Mouse (Mus musculus): Measurements from ENCODE around the gene Vamp9. TPM values are rescaled to one million over a fixed set of nuclear protein-coding genes. Genes with fewer than 3 reads are reported as not detected.

The Vamp9 gene
- polyA plus RNA-seq, 1 experiment from 2014 or later, result 0.51 TPM

- H3K36me3 ChIP-seq (ENCODE audit: control insufficient read depth, insufficient read depth, low read length), result peaks cover 5% of the 10 kb centered on the region
- H3K4me1 ChIP-seq (replicated peaks; ENCODE audit: control insufficient read depth, insufficient read depth, low read length), result no peaks in the 10 kb centered on the region; the same call in 1 of the 2 replicates
- H3K4me2 ChIP-seq (ENCODE audit: low read depth, low read length, severe bottlenecking), result no peak overlapping the region
- H3K27ac ChIP-seq (ENCODE audit: low read depth, low read length), result no peak overlapping the region
- H3K27me3 ChIP-seq (ENCODE audit: control insufficient read depth, insufficient read depth, low read length), result no peaks in the 10 kb centered on the region
- WGBS, result 81% methylated on average over 2 of the region's 2 CpGs
- H3K4me3 ChIP-seq (ENCODE audit: low read depth, low read length), result no peak overlapping the region
- no peak overlapping the region for H3K9ac ChIP-seq (ENCODE audit: low read length)
- ATAC-seq (replicated peaks; ENCODE audit: low FRiP score), result no peak
- H3K9me3 ChIP-seq (ENCODE audit: control insufficient read depth, low read length), result no peaks in the 10 kb centered on the region
- DNase-seq (ENCODE audit: low spot score), result no peak
Observed at GRCm38 (mm10) chr5:99959236-99959936, 53.3 kb downstream of the Vamp9 start.

- ATAC-seq (replicated peaks; ENCODE audit: low FRiP score) (no peak), DNase-seq (ENCODE audit: low spot score) (no peak)
- Histone ChIP-seq H3K4me1 (replicated peaks; ENCODE audit: control insufficient read depth, insufficient read depth, low read length) (no peaks in the 10 kb centered on the region), H3K27me3 (ENCODE audit: control insufficient read depth, insufficient read depth, low read length) (no peaks in the 10 kb centered on the region), H3K9me3 (ENCODE audit: control insufficient read depth, low read length) (no peaks in the 10 kb centered on the region), H3K9ac (ENCODE audit: low read length) (no peak overlapping the region), H3K4me2 (ENCODE audit: low read depth, low read length, severe bottlenecking) (no peak overlapping the region), H3K4me3 (ENCODE audit: low read depth, low read length) (no peak overlapping the region), H3K27ac (ENCODE audit: low read depth, low read length) (no peak overlapping the region), H3K36me3 (ENCODE audit: control insufficient read depth, insufficient read depth, low read length) (peaks cover 5% of the 10 kb centered on the region)
- 91% methylated on average over 2 of the region's 2 CpGs for WGBS
Observed at GRCm38 (mm10) chr5:99959960-99960359, 53.9 kb downstream of the Vamp9 start.

GRCm38 (mm10) chr5:99973941-99974340, 67.9 kb downstream of the Vamp9 start:
- Histone ChIP-seq H3K27ac (ENCODE audit: low read depth, low read length) (no peak overlapping the region), H3K9ac (ENCODE audit: low read length) (no peak overlapping the region), H3K27me3 (ENCODE audit: control insufficient read depth, insufficient read depth, low read length) (no peaks in the 10 kb centered on the region), H3K4me3 (ENCODE audit: low read depth, low read length) (no peak overlapping the region), H3K9me3 (ENCODE audit: control insufficient read depth, low read length) (no peaks in the 10 kb centered on the region), H3K4me1 (replicated peaks; ENCODE audit: control insufficient read depth, insufficient read depth, low read length) (peaks cover 5% of the 10 kb centered on the region; the same call in 1 of the 2 replicates), H3K4me2 (ENCODE audit: low read depth, low read length, severe bottlenecking) (peak overlapping the region; percentile 6; the same call in 1 of the 2 replicates), H3K36me3 (ENCODE audit: control insufficient read depth, insufficient read depth, low read length) (no peaks in the 10 kb centered on the region)
- 33% methylated on average over 2 of the region's 2 CpGs for WGBS
- DNase-seq (ENCODE audit: low spot score) (no peak), ATAC-seq (replicated peaks; ENCODE audit: low FRiP score) (no peak)

GRCm38 (mm10) chr5:99975061-99975460, 69.0 kb downstream of the Vamp9 start:
- DNase-seq (ENCODE audit: low spot score), result no peak

GRCm38 (mm10) chr5:99975776-99976175, 69.7 kb downstream of the Vamp9 start:
- peak overlapping the region; percentile 39 for H3K4me2 ChIP-seq (ENCODE audit: low read depth, low read length, severe bottlenecking)
- no peaks in the 10 kb centered on the region for H3K27me3 ChIP-seq (ENCODE audit: control insufficient read depth, insufficient read depth, low read length)
- H3K9ac ChIP-seq (ENCODE audit: low read length), result no peak overlapping the region
- whole genome bisulfite sequencing, result 90% methylated on average over 1 of the region's 1 CpGs
- H3K27ac ChIP-seq (ENCODE audit: low read depth, low read length), result no peak overlapping the region
- H3K4me1 ChIP-seq (replicated peaks; ENCODE audit: control insufficient read depth, insufficient read depth, low read length), result peaks cover 5% of the 10 kb centered on the region; the same call in 1 of the 2 replicates
- peak overlapping the region; percentile 97 for H3K4me3 ChIP-seq (ENCODE audit: low read depth, low read length)
- no peaks in the 10 kb centered on the region for H3K36me3 ChIP-seq (ENCODE audit: control insufficient read depth, insufficient read depth, low read length)
- DNase-seq (ENCODE audit: low spot score), result no peak
- no peak for ATAC-seq (replicated peaks; ENCODE audit: low FRiP score)
- H3K9me3 ChIP-seq (ENCODE audit: control insufficient read depth, low read length), result no peaks in the 10 kb centered on the region

More at GRCm38 (mm10) chr5:99975061-99975460, 69.0 kb downstream of the Vamp9 start:
- Histone ChIP-seq H3K9me3 (ENCODE audit: control insufficient read depth, low read length) (no peaks in the 10 kb centered on the region), H3K36me3 (ENCODE audit: control insufficient read depth, insufficient read depth, low read length) (no peaks in the 10 kb centered on the region), H3K4me1 (replicated peaks; ENCODE audit: control insufficient read depth, insufficient read depth, low read length) (peaks cover 5% of the 10 kb centered on the region; the same call in 1 of the 2 replicates), H3K27me3 (ENCODE audit: control insufficient read depth, insufficient read depth, low read length) (no peaks in the 10 kb centered on the region), H3K9ac (ENCODE audit: low read length) (no peak overlapping the region), H3K4me2 (ENCODE audit: low read depth, low read length, severe bottlenecking) (peak overlapping the region; percentile 36; the same call in 1 of the 2 replicates), H3K4me3 (ENCODE audit: low read depth, low read length) (no peak overlapping the region), H3K27ac (ENCODE audit: low read depth, low read length) (no peak overlapping the region)
- ATAC-seq (replicated peaks; ENCODE audit: low FRiP score), result no peak
- 76% methylated on average over 4 of the region's 4 CpGs for WGBS

GRCm38 (mm10) chr5:99976334-99976955, 70.4 kb downstream of the Vamp9 start:
- Histone ChIP-seq H3K9me3 (ENCODE audit: control insufficient read depth, low read length) (no peaks in the 10 kb centered on the region), H3K4me1 (replicated peaks; ENCODE audit: control insufficient read depth, insufficient read depth, low read length) (peaks cover 5% of the 10 kb centered on the region; the same call in 1 of the 2 replicates), H3K4me3 (ENCODE audit: low read depth, low read length) (peak overlapping the region; percentile 97), H3K36me3 (ENCODE audit: control insufficient read depth, insufficient read depth, low read length) (no peaks in the 10 kb centered on the region), H3K27me3 (ENCODE audit: control insufficient read depth, insufficient read depth, low read length) (no peaks in the 10 kb centered on the region), H3K9ac (ENCODE audit: low read length) (peak overlapping the region; percentile 99), H3K27ac (ENCODE audit: low read depth, low read length) (no peak overlapping the region), H3K4me2 (ENCODE audit: low read depth, low read length, severe bottlenecking) (peak overlapping the region; percentile 72)
- ATAC-seq (replicated peaks; ENCODE audit: low FRiP score) (no peak), DNase-seq (ENCODE audit: low spot score) (no peak)
- 22% methylated on average over 8 of the region's 8 CpGs for WGBS

- peak overlapping the region; percentile 97 for H3K4me3 ChIP-seq (ENCODE audit: low read depth, low read length)
- no peaks in the 10 kb centered on the region for H3K27me3 ChIP-seq (ENCODE audit: control insufficient read depth, insufficient read depth, low read length)
- peak overlapping the region; percentile 99 for H3K9ac ChIP-seq (ENCODE audit: low read length)
- peak; percentile 65 for ATAC-seq (replicated peaks; ENCODE audit: low FRiP score)
- peak overlapping the region; percentile 72 for H3K4me2 ChIP-seq (ENCODE audit: low read depth, low read length, severe bottlenecking)
- H3K4me1 ChIP-seq (replicated peaks; ENCODE audit: control insufficient read depth, insufficient read depth, low read length), result peaks cover 5% of the 10 kb centered on the region; the same call in 1 of the 2 replicates
- under 1% methylated on average over 44 of the region's 50 CpGs for WGBS
- peak overlapping the region; percentile 98 for H3K27ac ChIP-seq (ENCODE audit: low read depth, low read length)
- no peaks in the 10 kb centered on the region for H3K9me3 ChIP-seq (ENCODE audit: control insufficient read depth, low read length)
- peak; percentile 92 for DNase-seq (ENCODE audit: low spot score)
- no peaks in the 10 kb centered on the region for H3K36me3 ChIP-seq (ENCODE audit: control insufficient read depth, insufficient read depth, low read length)
Observed at GRCm38 (mm10) chr5:99977516-99978301, 71.7 kb downstream of the Vamp9 start.

GRCm38 (mm10) chr5:99978699-99979442, 72.8 kb downstream of the Vamp9 start, which contains the start of the genes Hnrnpd and 4930524J08Rik:
Gene Hnrnpd, minus strand, starts transcription at chr5:99978938.
Gene 4930524J08Rik, plus strand, starts transcription at chr5:99979061.
- Histone ChIP-seq H3K9me3 (ENCODE audit: control insufficient read depth, low read length) (no peaks in the 10 kb centered on the region), H3K4me1 (replicated peaks; ENCODE audit: control insufficient read depth, insufficient read depth, low read length) (peaks cover 5% of the 10 kb centered on the region; the same call in 1 of the 2 replicates), H3K36me3 (ENCODE audit: control insufficient read depth, insufficient read depth, low read length) (no peaks in the 10 kb centered on the region), H3K27me3 (ENCODE audit: control insufficient read depth, insufficient read depth, low read length) (no peaks in the 10 kb centered on the region), H3K4me2 (ENCODE audit: low read depth, low read length, severe bottlenecking) (peak within 1 kb of the TSS; percentile 72), H3K9ac (ENCODE audit: low read length) (peak within 1 kb of the TSS; percentile 99), H3K27ac (ENCODE audit: low read depth, low read length) (peak within 1 kb of the TSS; percentile 98), H3K4me3 (ENCODE audit: low read depth, low read length) (peak within 1 kb of the TSS; percentile 97)
- WGBS, result under 1% methylated on average over 75 of the region's 97 CpGs
- DNase-seq (ENCODE audit: low spot score) (peak; percentile 99), ATAC-seq (replicated peaks; ENCODE audit: low FRiP score) (peak; percentile 98)
